Mouse (Mus musculus) adrenal gland, postnatal 4 days (tissue): ENCODE results near the gene Plekhf1. TPM values are rescaled to one million over a fixed set of nuclear protein-coding genes. Genes with fewer than 3 reads are reported as not detected.

Experiments
- DNase-seq, 2 experiments: peaks; one replicate each; pipeline ENCODE4 v3.0.0; 2021 to 2022; ENCODE audit warnings: low spot score in 2 of 2, mixed read lengths in 2 of 2
- total RNA-seq, 2 experiments: library from RNA; stranded (reverse); gene quantifications; 2 replicates each; pipeline ENCODE4 v1.2.3; 2021

Plekhf1 gene
- total RNA-seq, 2 experiments from 2014 or later = 2.7 to 3.0 TPM

GRCm38 (mm10) chr7:38218631-38219367, 9.0 kb downstream of the Plekhf1 start:
- DNase-seq = no peak

DNA sequence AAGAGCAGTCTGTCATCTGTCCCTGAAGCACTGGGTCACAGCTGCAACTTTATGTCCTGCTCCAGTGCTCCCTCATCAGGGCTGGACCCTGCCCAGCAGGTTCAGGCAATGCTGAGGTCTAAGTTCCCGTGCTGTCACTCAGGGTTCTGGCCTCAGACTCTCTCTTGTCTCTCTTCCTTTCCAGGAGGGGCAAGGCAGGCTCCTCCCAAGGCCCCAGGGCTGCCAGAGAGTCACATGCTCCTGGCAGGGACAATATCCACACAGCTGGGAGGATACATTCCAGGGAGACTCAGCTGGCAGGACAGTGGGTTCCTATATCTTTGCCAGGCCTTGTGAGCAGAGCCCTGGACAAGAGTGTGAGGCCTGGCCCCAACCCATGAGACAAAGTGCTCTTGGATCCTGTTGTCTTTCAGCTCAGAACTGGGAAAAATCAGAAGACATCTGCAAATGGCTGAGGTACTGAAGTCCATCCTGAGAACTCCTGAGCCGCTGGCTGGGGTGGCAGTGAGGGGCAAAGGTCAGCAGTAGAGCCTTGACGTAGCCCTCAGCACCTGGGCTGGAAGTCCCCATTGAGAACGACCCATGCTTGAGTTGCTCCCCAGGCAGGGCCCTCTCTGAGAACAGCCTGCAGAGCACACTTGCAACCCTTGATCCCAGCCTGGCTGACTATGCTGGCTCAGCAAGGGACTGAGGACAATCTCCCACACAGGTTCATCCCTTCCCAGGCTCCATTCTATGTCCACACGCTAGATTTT, 10.2 kb downstream of the Plekhf1 start:
- peak in 1 of 2 experiments; percentile 54 for DNase-seq

DNA sequence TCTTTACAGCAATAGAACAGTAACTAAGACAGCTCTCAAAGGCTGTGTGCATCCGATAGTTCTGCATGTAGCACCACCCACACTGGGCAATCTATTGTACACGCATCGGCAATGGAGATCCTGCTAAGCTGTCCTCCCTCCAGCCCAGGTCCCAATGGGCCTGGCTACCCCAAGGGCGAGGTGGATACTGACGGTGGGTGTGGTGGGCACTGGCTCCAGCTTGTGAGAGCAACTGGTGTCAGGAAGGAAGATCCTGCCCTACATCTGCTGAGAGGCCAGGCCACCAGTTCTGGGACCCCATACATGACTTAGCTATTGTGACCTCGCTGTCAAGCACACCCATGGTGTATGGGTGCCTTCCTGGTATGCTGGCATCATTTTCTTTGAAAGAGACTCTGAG, 12.1 kb downstream of the Plekhf1 start:
- DNase-seq = no peak

DNA sequence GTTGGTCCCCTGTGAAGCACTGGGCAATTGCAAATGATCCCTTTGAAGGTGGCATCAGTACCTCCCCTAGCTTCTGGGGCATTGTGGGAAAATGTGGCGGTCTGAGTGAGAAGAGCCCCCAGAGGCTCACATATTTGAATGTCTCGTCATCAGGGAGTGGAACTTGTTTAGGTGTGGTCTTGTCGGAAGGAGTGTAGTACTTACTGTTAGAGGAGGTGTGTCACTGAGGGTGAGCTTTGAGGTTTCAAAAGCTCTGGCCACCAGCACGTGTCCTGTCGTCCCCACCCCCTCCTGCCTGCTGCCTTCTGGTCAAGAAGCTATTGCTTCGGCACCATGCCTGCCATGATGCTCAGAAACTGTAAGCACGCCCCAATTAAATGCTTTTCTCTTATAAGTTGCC, 12.5 kb downstream of the Plekhf1 start:
- no peak for DNase-seq

DNA sequence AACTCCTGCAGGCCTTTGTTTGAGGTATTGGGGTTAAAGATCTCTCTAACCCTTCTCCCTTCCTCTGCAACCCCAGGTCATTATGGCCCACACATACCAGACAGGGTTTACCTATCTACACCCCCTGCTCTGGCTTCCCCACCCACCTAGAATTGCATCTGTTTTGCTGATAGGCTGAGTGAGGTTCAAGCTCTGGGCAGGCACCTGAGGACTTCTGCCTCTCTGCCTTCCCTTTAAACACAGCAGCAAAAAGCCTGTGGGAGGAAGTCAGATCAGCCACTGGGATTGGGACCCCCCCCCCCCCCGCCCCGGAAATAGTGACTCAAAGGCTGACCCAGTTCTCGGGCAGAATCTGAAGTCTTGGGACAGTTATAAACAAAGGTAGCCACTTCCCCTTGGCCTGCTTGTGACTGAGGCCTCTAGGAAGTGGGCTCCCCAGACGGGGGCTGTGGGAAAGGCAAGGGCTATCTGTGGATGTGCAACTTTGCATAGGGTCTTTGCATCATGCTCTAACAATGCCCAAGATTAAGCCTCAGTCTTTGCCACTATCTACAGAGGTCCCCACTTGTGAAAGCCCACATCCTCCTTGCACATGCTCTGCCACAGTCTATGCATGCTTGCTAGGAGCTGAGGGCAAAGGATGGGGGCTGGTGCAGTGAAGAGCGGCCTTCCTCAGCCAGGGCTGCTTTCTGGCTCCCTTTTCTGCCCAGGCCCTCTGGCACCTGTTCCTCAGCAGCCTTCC, 13.2 kb downstream of the Plekhf1 start:
- no peak for DNase-seq

DNA sequence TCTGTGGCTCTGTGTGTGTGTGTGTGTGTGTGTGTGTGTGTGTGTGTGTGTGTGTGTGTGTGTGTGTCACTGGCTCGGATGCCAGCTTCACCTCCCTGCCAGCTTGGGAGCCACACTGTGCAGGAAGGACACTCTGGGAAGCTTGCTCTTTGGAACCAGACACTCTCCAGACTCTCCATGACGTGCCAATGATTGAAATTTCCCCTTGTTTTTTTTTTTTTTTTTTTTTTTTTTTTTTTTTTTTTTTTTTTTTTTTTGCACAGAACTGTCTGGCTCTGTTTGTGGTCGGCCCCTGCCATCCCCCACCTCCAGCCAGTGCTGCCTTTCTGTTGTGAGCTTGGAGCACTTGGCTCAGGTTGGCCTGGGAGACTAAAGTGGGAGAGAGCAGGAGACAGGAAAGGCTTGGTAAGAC, 15.2 kb downstream of the Plekhf1 start:
- DNase-seq = no peak

DNA sequence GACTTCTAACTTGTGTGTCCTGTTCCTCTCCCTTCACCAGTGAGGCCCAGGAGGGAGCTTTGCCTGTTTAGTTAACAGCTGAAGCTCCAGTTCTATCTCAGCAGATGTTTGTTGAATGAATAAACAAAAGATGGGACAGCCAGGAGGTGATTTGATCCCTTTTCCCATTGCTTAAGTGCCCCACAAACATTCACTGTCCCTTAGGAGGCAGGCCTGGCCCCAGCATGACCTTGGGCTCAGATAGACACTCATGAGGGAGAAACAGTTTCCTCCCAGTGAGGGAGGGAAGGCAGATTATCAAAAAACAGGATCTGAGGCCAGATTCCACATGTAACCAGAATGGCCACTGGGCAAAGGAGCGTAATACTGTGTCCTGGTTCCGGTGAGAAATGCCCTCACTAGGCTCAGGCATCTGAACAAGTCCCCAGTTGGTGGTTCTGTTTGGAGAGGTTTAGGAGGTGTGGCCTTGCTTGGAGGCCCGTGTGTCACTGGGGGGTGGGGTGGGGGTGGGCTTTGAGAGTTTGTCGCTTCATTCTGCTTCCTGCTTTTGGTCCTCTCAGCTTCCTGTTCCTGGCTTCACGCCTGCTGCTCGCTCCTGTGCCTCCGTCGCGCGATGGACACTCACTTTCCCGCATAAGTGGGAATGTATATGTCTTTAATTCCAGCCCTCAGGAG, 18.2 kb downstream of the Plekhf1 start:
- no peak for DNase-seq

- no peak for DNase-seq
Measured at GRCm38 (mm10) chr7:38208969-38209368, 18.8 kb downstream of the Plekhf1 start.

- no peak for DNase-seq
Measured at GRCm38 (mm10) chr7:38206564-38206963, 21.3 kb downstream of the Plekhf1 start.

GRCm38 (mm10) chr7:38205801-38206200, 22.0 kb downstream of the Plekhf1 start:
- no peak for DNase-seq

- DNase-seq = no peak
Measured at GRCm38 (mm10) chr7:38204314-38204713, 23.5 kb downstream of the Plekhf1 start.

DNA sequence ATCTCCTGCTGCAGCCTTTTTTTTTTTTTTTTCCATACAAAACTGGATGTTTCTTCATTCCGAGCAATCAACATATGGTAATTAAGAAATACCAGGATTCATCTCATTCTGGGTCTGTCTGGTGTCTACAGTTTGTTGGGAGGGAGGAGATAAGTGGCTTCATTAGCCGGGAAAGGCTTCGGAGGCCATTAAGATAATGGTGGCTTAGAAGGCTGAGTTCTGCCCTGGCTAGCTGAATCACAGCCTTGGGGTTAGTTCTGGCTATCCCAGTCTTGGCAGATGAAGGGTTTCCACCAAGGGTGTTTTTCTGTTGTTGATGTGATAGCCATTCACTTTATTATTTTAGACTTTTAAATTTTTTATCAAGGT, 26.5 kb downstream of the Plekhf1 start:
- no peak for DNase-seq

DNA sequence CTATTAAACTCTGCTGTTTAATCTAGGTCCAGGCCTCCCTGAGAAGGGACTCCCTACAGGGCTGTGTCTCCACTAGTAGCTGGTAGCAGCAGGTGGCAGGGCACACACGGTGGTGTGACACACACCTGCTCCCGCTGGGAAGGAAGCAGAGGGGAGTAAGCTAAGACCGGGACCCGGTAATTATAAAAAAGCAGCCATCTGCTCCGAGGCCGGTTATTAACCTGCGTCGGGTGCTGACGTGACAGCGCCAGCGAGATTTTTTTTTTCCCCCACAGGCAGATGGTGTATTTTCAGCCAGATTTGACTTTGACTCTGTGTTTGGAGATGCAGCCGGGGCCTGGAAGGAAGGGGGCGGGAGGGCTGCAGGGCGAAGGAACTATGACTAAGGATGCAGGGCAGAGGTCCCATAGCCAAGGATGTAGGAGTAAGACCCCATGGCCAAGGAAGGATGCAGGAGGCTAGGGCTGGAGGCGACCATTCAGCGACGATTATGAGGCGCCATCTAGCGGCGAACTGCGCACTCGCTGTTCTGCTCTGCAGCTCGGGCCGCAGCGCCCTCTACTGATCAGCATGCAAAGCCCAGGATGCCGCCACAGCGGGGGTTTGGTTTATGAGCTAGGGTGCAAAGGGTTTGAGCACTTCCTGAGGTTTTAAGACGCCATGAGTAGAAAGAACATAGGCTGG, 27.1 kb downstream of the Plekhf1 start:
- DNase-seq = peak; percentile 56 to 69

- DNase-seq = no peak
Measured at GRCm38 (mm10) chr7:38199907-38200605, 27.8 kb downstream of the Plekhf1 start.

DNA sequence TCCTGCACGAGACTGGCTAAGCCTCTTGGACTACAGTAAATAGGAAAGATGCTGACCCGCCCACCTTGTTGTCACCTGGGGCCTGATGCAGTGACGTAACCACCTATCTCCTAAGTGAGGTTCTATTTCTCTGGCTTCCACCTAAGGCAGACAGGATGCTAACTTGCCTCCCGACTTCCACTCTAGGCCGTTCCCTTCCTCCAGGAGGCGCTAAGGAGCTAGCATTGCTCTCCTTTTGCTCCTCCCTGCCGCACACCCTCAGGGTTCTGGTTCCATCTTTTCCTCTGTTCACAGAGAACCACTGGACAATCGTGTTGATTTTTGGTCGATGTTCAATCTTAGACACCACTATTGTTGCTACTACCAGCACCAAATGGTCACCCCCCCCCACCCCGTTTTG, 36.2 kb downstream of the Plekhf1 start:
- no peak for DNase-seq

- no peak for DNase-seq
Measured at GRCm38 (mm10) chr7:38191146-38191545, 36.7 kb downstream of the Plekhf1 start.

- no peak for DNase-seq
Measured at GRCm38 (mm10) chr7:38190056-38190835, 37.6 kb downstream of the Plekhf1 start.

DNA sequence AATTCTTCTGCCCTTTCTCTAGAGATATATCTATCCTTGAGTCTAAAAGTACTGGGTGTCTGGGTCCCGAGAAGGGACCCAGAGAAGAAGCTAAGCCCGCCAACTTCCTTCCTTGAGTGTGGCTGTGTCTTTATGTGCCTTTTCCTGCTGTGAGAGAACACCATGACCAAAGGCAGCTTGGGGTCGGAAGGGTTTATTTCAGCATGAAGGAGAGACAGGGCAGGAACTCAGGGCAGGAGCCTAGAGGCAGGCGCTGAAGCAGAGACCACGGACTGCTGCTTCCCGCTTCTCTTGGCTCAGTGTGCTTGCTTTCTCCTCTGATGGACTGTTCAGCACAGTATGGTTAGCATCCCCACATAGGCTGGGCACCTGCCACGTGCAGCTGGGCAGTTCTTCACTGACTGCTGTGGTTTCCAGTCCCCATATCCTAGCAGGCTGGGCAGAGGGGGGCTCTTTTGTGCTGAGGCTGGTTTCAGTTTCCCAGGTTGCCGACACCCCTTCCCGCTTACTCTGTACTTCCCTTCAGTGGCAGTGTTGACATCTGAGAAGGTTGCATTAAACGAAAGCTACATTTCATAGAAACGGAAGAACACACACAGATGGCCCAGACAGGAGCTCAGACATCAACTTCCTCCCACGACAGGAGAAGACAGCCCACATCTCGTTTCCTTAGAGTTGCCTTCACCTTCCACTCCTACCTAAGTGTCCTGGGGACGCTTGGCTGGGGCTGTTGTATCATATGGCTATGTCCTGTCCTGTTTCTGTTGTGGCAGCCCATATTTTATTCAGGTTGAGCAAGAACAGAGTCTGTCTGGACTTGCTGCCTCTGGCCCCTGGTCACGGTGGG, 38.5 kb downstream of the Plekhf1 start:
- DNase-seq = no peak
